Mouse (Mus musculus): Measurements from ENCODE around the gene Nrbf2. TPM values are rescaled to one million over a fixed set of nuclear protein-coding genes. Genes with fewer than 3 reads are reported as not detected.
A peak's percentile ranks its signal among the peaks of the same experiment; 100 is the strongest.

Gene Nrbf2
- 31.9 and 36.0 TPM in 2 replicates for polyA plus RNA-seq (2016; fragmentation: Nextera tagmentation; extraction: Ambion mirVana)

DNA sequence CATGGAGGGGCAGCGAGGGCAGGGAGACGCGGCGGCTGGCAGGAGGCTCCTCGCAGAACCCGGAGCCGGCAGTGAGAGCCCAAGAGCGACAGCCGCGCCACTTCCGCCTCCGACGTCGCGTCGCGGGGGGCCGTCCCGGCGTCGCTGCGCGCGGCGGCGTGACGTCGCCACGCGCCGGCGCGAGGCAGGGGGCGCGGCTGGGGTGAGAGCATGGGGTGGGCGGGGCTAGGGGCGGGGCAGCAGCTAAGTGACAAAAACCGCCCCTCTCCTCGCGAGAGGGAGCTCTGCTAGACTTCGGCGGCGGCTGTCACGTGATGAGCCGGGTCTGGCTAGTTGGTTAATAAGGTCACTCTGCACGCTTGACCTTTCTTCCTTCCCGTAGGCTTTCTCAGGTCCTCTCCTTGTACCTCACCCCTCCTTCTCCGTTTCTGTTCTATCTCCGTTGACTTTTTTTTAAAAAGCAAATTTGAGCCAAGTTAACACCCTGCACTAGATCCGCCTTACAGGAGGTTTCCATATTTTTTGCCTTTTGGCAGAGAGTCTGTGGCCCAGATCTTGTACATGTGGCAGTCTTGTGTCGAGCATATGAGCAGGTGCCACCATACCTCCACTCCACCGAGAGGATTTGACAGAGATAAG, at the start of gene Nrbf2:
Nrbf2 (minus strand) TSS at position 130 of the 639 bp plus-strand sequence.
- H3K36me3 ChIP-seq: no peaks in the 10 kb centered on the region
- WGBS: 3% methylated on average over 46 of the region's 52 CpGs
- peaks cover 24% of the 10 kb centered on the region for H3K4me1 ChIP-seq (replicated peaks)
- H3K4me2 ChIP-seq: peak within 1 kb of the TSS; percentile 84
- H3K27me3 ChIP-seq (replicated peaks): no peaks in the 10 kb centered on the region
- peak within 1 kb of the TSS; percentile 96 for H3K9ac ChIP-seq
- peak; percentile 92 for ATAC-seq (ENCODE audit: insufficient number of reproducible peaks, low FRiP score)
- peak within 1 kb of the TSS; percentile 67 for H3K27ac ChIP-seq (ENCODE audit: poor library complexity, severe bottlenecking)
- no peaks in the 10 kb centered on the region for H3K9me3 ChIP-seq (replicated peaks)
- H3K4me3 ChIP-seq: peak within 1 kb of the TSS; percentile 94

DNA sequence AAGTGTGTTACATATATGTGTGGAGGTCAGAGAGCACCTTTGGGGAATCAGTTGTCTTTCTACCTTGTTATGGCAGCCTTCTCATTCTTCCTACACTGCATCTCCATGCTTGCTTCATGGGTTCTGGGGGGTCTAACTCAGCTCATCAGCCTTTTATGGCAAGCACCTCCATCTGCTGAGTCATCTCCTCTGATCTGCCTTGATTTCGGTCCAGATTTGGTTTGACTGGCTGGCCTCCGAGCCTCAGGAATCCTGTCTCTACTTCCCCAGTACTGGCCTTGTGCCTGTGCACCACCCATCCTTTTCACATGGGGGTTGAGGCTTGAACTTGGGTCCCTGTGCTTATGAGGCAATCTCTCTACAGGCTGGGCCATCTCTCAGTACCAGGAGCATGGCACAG, 45.5 kb upstream of the Nrbf2 start:
- H3K9ac ChIP-seq: no peak overlapping the region
- H3K36me3 ChIP-seq: no peaks in the 10 kb centered on the region
- H3K4me3 ChIP-seq: no peak overlapping the region
- H3K27ac ChIP-seq (ENCODE audit: poor library complexity, severe bottlenecking): no peak overlapping the region
- no peak for ATAC-seq (ENCODE audit: insufficient number of reproducible peaks, low FRiP score)
- no peaks in the 10 kb centered on the region for H3K4me1 ChIP-seq (replicated peaks)
- H3K4me2 ChIP-seq: no peak overlapping the region
- H3K9me3 ChIP-seq (replicated peaks): no peaks in the 10 kb centered on the region
- WGBS: 71% methylated on average over 2 of the region's 2 CpGs
- peaks cover 5% of the 10 kb centered on the region; the same call in 1 of the 2 replicates for H3K27me3 ChIP-seq (replicated peaks)

DNA sequence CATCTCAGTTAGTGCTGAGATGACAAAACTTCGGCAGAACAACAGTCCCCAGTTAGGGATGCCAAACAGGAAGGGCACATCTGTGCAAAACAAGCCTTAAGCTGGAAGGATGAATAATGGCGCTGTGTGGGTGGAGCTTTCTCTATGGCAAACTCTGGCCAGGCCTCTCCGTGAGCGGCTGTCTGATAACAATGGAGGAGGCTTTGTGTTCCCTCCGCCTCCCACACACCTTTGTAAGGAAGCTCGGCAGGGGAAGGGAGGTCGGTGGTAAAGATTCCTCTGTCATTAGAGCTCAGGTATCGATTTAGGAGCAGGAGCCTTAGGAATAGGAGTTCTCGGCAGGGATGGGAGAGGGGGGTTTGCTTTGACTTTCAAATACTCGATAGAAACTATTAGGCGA, 44.6 kb upstream of the Nrbf2 start:
- 39% methylated on average over 11 of the region's 11 CpGs for WGBS
- H3K27me3 ChIP-seq (replicated peaks): peaks cover 11% of the 10 kb centered on the region; the same call in 1 of the 2 replicates
- H3K36me3 ChIP-seq: no peaks in the 10 kb centered on the region
- peak overlapping the region; percentile 51 for H3K4me2 ChIP-seq
- H3K4me1 ChIP-seq (replicated peaks): no peaks in the 10 kb centered on the region
- H3K9me3 ChIP-seq (replicated peaks): no peaks in the 10 kb centered on the region
- H3K4me3 ChIP-seq: no peak overlapping the region
- no peak overlapping the region for H3K9ac ChIP-seq
- no peak for ATAC-seq (ENCODE audit: insufficient number of reproducible peaks, low FRiP score)
- H3K27ac ChIP-seq (ENCODE audit: poor library complexity, severe bottlenecking): no peak overlapping the region

DNA sequence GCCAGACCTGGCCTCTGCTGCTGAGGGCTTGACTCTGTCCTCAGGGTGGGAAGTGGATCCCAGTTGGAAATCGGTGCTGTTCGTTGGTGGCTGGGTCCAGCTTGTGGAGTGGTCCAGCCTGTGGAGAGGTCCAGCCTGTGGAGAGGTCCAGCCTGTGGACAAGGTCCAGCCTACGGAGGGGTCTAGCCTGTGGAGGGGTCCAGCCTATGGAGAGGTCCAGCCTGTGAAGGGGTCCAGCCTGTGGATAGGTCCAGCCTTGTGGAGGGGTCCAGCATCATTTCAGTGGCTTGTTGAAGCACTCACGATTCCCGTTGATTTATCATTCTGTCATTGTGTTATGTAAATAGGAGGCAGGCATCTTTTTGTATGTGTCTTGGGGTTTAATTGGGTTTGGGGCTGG, 43.1 kb upstream of the Nrbf2 start:
- Histone ChIP-seq H3K4me2 (no peak overlapping the region), H3K4me3 (no peak overlapping the region), H3K36me3 (no peaks in the 10 kb centered on the region), H3K4me1 (replicated peaks) (no peaks in the 10 kb centered on the region), H3K27me3 (replicated peaks) (peaks cover 11% of the 10 kb centered on the region; the same call in 1 of the 2 replicates), H3K9ac (no peak overlapping the region), H3K9me3 (replicated peaks) (no peaks in the 10 kb centered on the region), H3K27ac (ENCODE audit: poor library complexity, severe bottlenecking) (no peak overlapping the region)
- WGBS: 84% methylated on average over 5 of the region's 5 CpGs
- no peak for ATAC-seq (ENCODE audit: insufficient number of reproducible peaks, low FRiP score)

DNA sequence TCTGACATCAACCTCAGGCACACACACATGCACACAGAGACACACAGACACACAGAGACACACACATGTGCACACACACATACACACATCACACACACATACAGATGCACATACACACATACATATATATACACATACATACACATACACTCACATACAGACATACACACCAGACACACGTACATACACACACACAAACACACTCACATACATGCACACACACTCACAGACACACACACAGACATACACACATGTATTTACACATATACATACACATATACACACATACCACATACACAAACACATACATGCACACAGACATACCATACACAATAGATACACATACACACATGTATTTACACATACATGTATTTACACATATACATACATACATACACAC, 38.9 kb upstream of the Nrbf2 start:
- 70% methylated on average over 1 of the region's 1 CpGs for WGBS

DNA sequence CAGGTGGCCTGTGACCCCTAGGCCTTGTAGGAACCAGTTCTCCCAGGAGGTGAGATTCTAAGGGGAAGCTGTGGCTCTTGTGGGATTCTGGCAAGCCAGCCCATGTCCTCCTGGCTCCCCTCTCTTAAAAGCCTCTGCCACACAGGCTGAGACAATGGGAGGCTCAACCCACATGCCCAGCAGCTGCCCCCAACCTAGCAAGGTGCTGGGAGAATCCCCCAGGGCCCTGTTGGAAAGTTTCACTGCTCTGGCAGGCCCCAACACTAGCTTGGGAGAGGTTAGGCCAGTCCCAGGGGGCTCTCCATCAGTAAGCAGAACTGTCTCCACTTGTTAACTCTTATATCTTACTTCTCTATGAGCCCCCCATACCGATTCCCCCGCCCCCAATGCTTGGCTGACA, 36.3 kb upstream of the Nrbf2 start:
- H3K4me3 ChIP-seq: no peak overlapping the region
- 0 out of 2 replicates have a peak, but pooled peaks cover 4% of the 10 kb centered on the region for H3K9me3 ChIP-seq (replicated peaks)
- H3K27ac ChIP-seq (ENCODE audit: poor library complexity, severe bottlenecking): no peak overlapping the region
- no peak overlapping the region for H3K4me2 ChIP-seq
- ATAC-seq (ENCODE audit: insufficient number of reproducible peaks, low FRiP score): no peak
- WGBS: 84% methylated on average over 2 of the region's 2 CpGs
- peaks cover 31% of the 10 kb centered on the region for H3K27me3 ChIP-seq (replicated peaks)
- no peaks in the 10 kb centered on the region for H3K36me3 ChIP-seq
- H3K4me1 ChIP-seq (replicated peaks): peaks cover 15% of the 10 kb centered on the region; the same call in 1 of the 2 replicates
- H3K9ac ChIP-seq: no peak overlapping the region

More for the DNA sequence above, 38.9 kb upstream of the Nrbf2 start:
- no peak overlapping the region for H3K27ac ChIP-seq (ENCODE audit: poor library complexity, severe bottlenecking)
- H3K4me2 ChIP-seq: no peak overlapping the region
- no peak overlapping the region for H3K9ac ChIP-seq
- peaks cover 6% of the 10 kb centered on the region; the same call in 1 of the 2 replicates for H3K4me1 ChIP-seq (replicated peaks)
- H3K4me3 ChIP-seq: no peak overlapping the region
- no peaks in the 10 kb centered on the region for H3K36me3 ChIP-seq
- H3K9me3 ChIP-seq (replicated peaks): 0 out of 2 replicates have a peak, but pooled peaks cover 2% of the 10 kb centered on the region
- H3K27me3 ChIP-seq (replicated peaks): peaks cover 22% of the 10 kb centered on the region
- no peak for ATAC-seq (ENCODE audit: insufficient number of reproducible peaks, low FRiP score)

DNA sequence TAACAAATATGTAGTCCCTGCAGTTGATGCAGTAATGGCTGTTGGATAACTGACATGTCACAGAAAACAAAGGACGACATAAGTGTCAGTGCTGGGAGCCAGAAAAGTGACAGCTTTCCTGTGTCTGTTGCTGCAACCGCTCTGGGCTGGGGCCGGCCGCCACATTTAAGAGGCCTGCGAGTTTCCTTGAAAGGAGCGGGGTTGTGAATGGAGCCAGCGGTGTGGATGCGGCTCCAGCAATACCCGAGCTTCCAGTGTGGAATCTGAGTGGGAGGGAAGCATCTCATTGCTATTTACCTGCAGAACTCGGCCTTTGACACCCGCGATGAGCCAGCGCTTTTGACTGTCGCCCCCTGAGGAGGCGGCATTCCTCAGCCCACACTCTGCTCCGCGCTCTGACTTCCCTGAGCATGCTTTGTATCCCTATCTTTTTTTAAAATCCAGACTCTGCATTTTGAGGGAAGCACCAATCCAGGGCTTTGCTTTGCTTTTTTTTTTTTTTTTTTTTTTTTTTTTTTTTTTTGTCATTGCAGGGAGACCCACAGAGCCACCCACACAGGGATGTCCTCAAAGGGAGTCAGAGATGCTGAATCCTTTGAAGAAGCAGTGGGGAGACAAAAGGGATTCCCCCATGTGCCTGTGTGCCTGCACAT, 35.2 kb upstream of the Nrbf2 start:
- H3K4me2 ChIP-seq: peak overlapping the region; percentile 57
- peak overlapping the region; percentile 17 for H3K4me3 ChIP-seq
- H3K36me3 ChIP-seq: no peaks in the 10 kb centered on the region
- 0 out of 2 replicates have a peak, but pooled peaks cover 4% of the 10 kb centered on the region for H3K9me3 ChIP-seq (replicated peaks)
- WGBS: 15% methylated on average over 17 of the region's 17 CpGs
- no peak overlapping the region for H3K27ac ChIP-seq (ENCODE audit: poor library complexity, severe bottlenecking)
- peak overlapping the region; percentile 12; the same call in 1 of the 2 replicates for H3K9ac ChIP-seq
- H3K27me3 ChIP-seq (replicated peaks): peaks cover 29% of the 10 kb centered on the region
- ATAC-seq (ENCODE audit: insufficient number of reproducible peaks, low FRiP score): no peak
- H3K4me1 ChIP-seq (replicated peaks): peaks cover 15% of the 10 kb centered on the region; the same call in 1 of the 2 replicates

DNA sequence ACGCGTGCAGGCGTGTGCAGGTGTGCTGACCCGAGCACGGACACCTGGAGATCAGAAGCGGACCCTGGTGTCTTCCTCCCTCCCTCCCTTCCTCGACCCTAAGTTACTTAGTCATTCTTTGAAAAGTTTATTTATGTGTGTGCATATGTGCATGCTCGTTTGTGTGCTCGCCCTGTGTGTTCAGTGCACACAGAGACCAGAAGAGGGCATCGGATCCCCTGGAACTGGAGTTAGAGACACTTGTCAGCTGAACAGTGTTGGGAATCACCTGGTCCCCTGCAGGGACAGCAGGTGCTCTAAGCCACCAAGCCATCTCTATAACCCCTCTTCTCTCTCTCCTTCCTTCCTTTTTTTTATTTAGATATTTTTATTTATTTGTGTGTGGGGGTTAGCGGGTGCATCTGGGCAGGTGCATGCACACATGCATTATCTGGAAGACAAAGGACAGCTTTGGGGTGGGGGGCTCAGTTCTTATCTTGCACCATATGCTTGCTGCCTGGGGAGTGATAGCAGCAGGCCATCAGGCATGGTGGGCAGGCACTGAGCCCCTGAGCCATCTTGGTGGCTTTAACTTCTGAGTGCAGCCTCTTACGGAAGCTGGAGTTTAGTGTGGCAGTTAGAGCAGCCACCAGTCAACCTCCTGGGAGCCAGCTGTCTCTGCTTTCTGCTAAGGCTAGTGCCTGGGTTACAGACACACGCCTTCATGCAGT, 34.1 kb upstream of the Nrbf2 start:
- Histone ChIP-seq H3K4me3 (no peak overlapping the region), H3K4me1 (replicated peaks) (peaks cover 15% of the 10 kb centered on the region; the same call in 1 of the 2 replicates), H3K27ac (ENCODE audit: poor library complexity, severe bottlenecking) (no peak overlapping the region), H3K36me3 (no peaks in the 10 kb centered on the region), H3K9ac (no peak overlapping the region), H3K27me3 (replicated peaks) (peaks cover 24% of the 10 kb centered on the region), H3K4me2 (no peak overlapping the region), H3K9me3 (replicated peaks) (0 out of 2 replicates have a peak, but pooled peaks cover 4% of the 10 kb centered on the region)
- WGBS: 73% methylated on average over 13 of the region's 13 CpGs
- no peak for ATAC-seq (ENCODE audit: insufficient number of reproducible peaks, low FRiP score)

DNA sequence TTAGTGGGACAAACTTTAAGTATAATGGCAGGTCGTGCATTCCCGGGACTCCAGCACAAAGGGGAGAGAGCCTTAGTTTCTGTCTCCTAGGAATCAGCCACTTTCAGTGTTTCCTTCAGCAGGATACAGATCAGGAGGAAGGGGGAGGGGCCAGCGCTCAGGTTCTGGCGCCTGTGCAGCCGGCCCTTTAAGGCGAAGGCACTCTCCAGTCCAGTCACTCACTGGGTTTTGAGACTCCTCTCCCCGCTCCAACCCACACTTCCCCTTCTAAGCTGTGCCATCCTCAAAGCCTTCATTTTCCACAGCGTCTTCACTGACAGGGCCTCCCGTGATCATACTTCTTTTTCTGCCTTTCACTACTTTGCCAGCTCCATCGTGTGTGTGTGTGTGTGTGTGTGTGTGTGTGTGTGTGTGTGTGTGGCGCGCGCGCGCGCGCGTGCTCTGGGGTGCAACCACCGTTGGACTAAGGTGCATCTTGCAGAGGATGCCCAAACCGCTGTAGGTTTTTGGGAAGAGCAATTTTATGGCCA, 32.9 kb upstream of the Nrbf2 start:
- H3K4me2 ChIP-seq: peak overlapping the region; percentile 76
- no peaks in the 10 kb centered on the region for H3K36me3 ChIP-seq
- no peak overlapping the region for H3K27ac ChIP-seq (ENCODE audit: poor library complexity, severe bottlenecking)
- peaks cover 20% of the 10 kb centered on the region; the same call in 1 of the 2 replicates for H3K4me1 ChIP-seq (replicated peaks)
- peaks cover 24% of the 10 kb centered on the region for H3K27me3 ChIP-seq (replicated peaks)
- peak overlapping the region; percentile 46 for H3K9ac ChIP-seq
- H3K9me3 ChIP-seq (replicated peaks): 0 out of 2 replicates have a peak, but pooled peaks cover 4% of the 10 kb centered on the region
- peak; percentile 51; the same call in 1 of the 2 replicates for ATAC-seq (ENCODE audit: insufficient number of reproducible peaks, low FRiP score)
- peak overlapping the region; percentile 44 for H3K4me3 ChIP-seq
- WGBS: under 1% methylated on average over 17 of the region's 20 CpGs

DNA sequence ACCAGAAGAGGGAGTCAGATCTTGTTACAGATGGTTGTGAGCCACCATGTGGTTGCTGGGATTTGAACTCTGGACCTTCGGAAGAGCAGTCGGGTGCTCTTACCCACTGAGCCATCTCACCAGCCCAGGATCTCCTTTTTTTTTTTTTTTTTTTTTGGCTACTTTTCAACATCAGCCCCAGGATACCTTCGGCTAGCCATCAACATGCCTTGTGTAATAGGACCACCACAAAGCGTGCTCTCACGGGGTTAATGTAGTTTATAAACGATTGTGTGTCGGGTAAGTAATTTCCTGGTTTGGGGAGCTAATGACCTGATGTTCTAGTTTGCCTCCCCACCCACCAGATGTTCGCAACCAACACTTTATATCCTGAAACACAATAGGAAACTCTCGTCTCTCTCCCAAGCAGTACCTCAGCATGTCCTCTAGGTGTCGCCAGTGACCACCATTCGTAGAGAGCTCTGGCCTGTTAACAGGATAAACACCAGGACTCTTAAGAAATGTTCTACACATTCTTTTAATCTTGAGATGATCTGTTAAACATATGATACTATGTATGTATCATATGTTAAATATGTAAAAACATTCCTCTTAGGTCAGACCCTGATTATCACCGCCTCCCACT, 29.8 kb upstream of the Nrbf2 start:
- H3K9ac ChIP-seq: no peak overlapping the region
- no peak overlapping the region for H3K4me2 ChIP-seq
- H3K4me1 ChIP-seq (replicated peaks): peaks cover 14% of the 10 kb centered on the region; the same call in 1 of the 2 replicates
- H3K9me3 ChIP-seq (replicated peaks): 0 out of 2 replicates have a peak, but pooled peaks cover 4% of the 10 kb centered on the region
- 14% methylated on average over 10 of the region's 12 CpGs for WGBS
- ATAC-seq (ENCODE audit: insufficient number of reproducible peaks, low FRiP score): no peak
- H3K36me3 ChIP-seq: no peaks in the 10 kb centered on the region
- peaks cover 21% of the 10 kb centered on the region for H3K27me3 ChIP-seq (replicated peaks)
- H3K4me3 ChIP-seq: no peak overlapping the region
- H3K27ac ChIP-seq (ENCODE audit: poor library complexity, severe bottlenecking): no peak overlapping the region
